Mouse (Mus musculus) embryonic facial prominence, embryonic 13.5 days (tissue): Measurements from ENCODE around the gene Rnf135. TPM values are rescaled to one million over a fixed set of nuclear protein-coding genes. Genes with fewer than 3 reads are reported as not detected.

ENCODE experiments used
- ATAC-seq: fragments of 200-750 bp; cut with Nextera tagmentation; 2 replicates; pipeline ENCODE4 v1.8.0; 2017; ENCODE audit warnings: low read depth; ENCODE audit not compliant: insufficient number of reproducible peaks, insufficient read depth, low FRiP score, low TSS enrichment
- H3K27ac ChIP-seq: fragments of 300-500 bp; sonication (generic); 2 replicates; pipeline ENCODE4 v1.5.1; 2015; ENCODE audit warnings: moderate library complexity, mild to moderate bottlenecking, inconsistent platforms
- H3K27me3 ChIP-seq: fragments of 300-500 bp; sonication (generic); 2 replicates; pipeline ENCODE4 v1.6.1; 2015; ENCODE audit warnings: mild to moderate bottlenecking, inconsistent platforms
- H3K36me3 ChIP-seq: fragments of 300-500 bp; sonication (generic); 2 replicates; pipeline ENCODE4 v1.6.1; 2015; ENCODE audit warnings: mild to moderate bottlenecking, inconsistent platforms
- H3K4me1 ChIP-seq: fragments of 300-500 bp; sonication (generic); 2 replicates; pipeline ENCODE4 v1.6.1; 2015; ENCODE audit warnings: inconsistent platforms
- H3K4me2 ChIP-seq: fragments of 300-500 bp; sonication (generic); 2 replicates; pipeline ENCODE4 v1.6.1; 2015; ENCODE audit warnings: moderate library complexity, mild to moderate bottlenecking, inconsistent platforms
- H3K4me3 ChIP-seq: fragments of 300-500 bp; sonication (generic); 2 replicates; pipeline ENCODE4 v1.5.1; 2015; ENCODE audit warnings: mild to moderate bottlenecking, inconsistent platforms
- H3K9ac ChIP-seq: fragments of 300-500 bp; sonication (generic); 2 replicates; pipeline ENCODE4 v1.6.1; 2015; ENCODE audit warnings: mild to moderate bottlenecking, inconsistent platforms
- H3K9me3 ChIP-seq: fragments of 300-500 bp; sonication (generic); 2 replicates; pipeline ENCODE4 v1.6.1; 2016; ENCODE audit warnings: inconsistent platforms
- WGBS: fragments of 180-500 bp; shearing (Covaris S2); methylation state at CpG from one replicate; pipeline ENCODE4 v1.1.7; 2015; ENCODE audit warnings: mixed read lengths; 5-methylcytosine and 5-hydroxymethylcytosine counted together
- polyA plus RNA-seq: library from polyadenylated mRNA; unstranded; fragments of >200 nt; fragmentation: Nextera tagmentation; extraction: Ambion mirVana; gene quantifications from 2 replicates; pipeline ENCODE4 v1.2.1, GENCODE M21; 2015

Rnf135 gene
- polyA plus RNA-seq, 1 experiment from 2014 or later, result 8.1 TPM

DNA sequence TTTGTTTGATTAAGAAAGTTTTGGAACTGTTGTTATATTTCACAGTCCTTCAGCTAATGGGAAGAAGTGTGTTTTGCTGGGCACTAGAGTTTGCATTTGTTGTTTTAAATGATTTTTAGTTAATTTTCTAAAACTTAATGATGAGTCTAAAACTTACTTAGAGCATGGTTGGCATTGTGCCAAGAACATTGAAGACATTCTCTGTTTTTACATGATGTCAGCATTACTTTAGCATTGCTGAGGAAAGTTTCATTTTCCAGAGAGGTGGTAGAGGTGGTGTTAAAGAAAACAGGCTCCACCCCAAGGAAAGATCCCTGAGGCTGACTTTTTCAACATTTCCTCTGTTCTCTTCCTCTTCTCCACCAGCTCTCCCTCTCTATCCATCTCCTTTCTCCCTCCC lies 63.4 kb downstream of the Rnf135 start:
- H3K4me1 ChIP-seq, result peaks cover 4% of the 10 kb centered on the region; the same call in 1 of the 2 replicates
- H3K9ac ChIP-seq, result no peak overlapping the region
- no peak for ATAC-seq

DNA sequence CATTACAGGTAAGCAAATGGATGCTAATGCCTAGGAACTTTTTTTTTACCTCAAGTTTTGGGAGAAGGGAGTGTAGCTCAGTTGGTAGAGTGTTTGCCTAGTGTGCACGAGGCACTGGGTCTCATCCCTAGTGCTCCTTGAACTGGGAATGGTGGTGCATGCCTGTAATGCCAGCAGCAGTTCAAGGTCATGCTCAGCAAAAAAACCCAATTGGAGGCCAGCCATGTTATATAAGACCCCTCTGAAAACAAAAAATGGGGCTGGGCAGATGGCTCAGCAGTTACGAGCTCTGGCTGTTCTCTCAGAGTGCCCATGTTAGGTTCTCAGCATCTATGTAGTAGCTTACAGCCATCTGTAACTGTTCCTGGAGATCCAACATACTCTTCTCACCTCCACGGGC lies 64.9 kb downstream of the Rnf135 start:
- no peak for ATAC-seq
- 92% methylated on average over 3 of the region's 3 CpGs for WGBS
- Histone ChIP-seq H3K27me3 (no peaks in the 10 kb centered on the region), H3K4me3 (no peak overlapping the region), H3K27ac (no peak overlapping the region), H3K4me1 (peaks cover 4% of the 10 kb centered on the region; the same call in 1 of the 2 replicates), H3K36me3 (peaks cover 76% of the 10 kb centered on the region), H3K9me3 (no peaks in the 10 kb centered on the region), H3K4me2 (no peak overlapping the region), H3K9ac (no peak overlapping the region)

More for the DNA sequence above, 63.4 kb downstream of the Rnf135 start:
- Histone ChIP-seq H3K4me2 (no peak overlapping the region), H3K27me3 (no peaks in the 10 kb centered on the region), H3K9me3 (no peaks in the 10 kb centered on the region), H3K36me3 (peaks cover 84% of the 10 kb centered on the region), H3K27ac (peak overlapping the region; percentile 68; the same call in 1 of the 2 replicates), H3K4me3 (no peak overlapping the region)

Other genes starting within 250 kb of the Rnf135 start
- 61.3 and 64.6 TPM in 2 replicates for gene Utp6, start 221.5 kb upstream of the Rnf135 start, polyA plus RNA-seq
- gene Suz12, start 190.7 kb upstream of the Rnf135 start, polyA plus RNA-seq, result 24.3 and 28.7 TPM in 2 replicates
- 47.4 and 50.9 TPM in 2 replicates for gene Crlf3, start 102.9 kb upstream of the Rnf135 start, polyA plus RNA-seq
- 15.2 and 15.8 TPM in 2 replicates for gene Atad5, start 94.5 kb upstream of the Rnf135 start, polyA plus RNA-seq
- gene Tefm, start 41.7 kb upstream of the Rnf135 start, polyA plus RNA-seq, result 31.4 and 32.3 TPM in 2 replicates
- 0.74 and 1.4 TPM in 2 replicates for gene Adap2, start 29.7 kb upstream of the Rnf135 start, polyA plus RNA-seq
- 52.8 and 63.4 TPM in 2 replicates for gene Rhot1, start 25.2 kb downstream of the Rnf135 start, polyA plus RNA-seq
- 6.1 and 6.6 TPM in 2 replicates for gene Rhbdl3, start 117.1 kb downstream of the Rnf135 start, polyA plus RNA-seq
- gene 5730455P16Rik, start 194.2 kb downstream of the Rnf135 start, polyA plus RNA-seq, result 25.4 and 28.0 TPM in 2 replicates
- 258 and 268 TPM in 2 replicates for gene Zfp207, start 199.4 kb downstream of the Rnf135 start, polyA plus RNA-seq
- gene Psmd11, start 244.8 kb downstream of the Rnf135 start, polyA plus RNA-seq, result 288 and 317 TPM in 2 replicates